Mouse (Mus musculus): ENCODE data around the gene Rgr. TPM values are rescaled to one million over a fixed set of nuclear protein-coding genes. Genes with fewer than 3 reads are reported as not detected.
"Not testable (repeated sequence)": the region's sequence is repeated elsewhere in the genome, so short reads cannot be mapped to it uniquely, and the experiment has no call there.

Gene Rgr
- polyA plus RNA-seq, 1 experiment = not detected

DNA sequence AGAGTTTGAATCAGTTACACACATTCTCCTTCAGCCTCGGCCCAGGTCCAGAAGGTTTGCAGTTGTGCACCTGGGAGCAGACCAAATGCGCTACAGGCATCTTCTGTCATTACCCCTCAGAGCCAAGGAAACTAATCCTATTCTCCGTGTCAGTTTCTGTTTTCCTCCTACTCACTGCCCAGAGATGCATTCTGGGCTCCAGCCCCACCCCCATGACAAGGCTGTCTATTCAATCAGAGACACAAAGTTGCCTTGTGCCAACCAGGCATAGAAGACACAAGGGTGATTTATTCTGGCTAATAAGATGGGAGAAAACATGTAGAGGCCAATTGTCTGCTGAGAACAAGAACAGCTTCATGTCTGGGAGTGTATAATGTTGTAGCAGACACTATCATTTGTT, 35.1 kb downstream of the Rgr start:
- H3K79me3 ChIP-seq (ENCODE audit: low read depth) = no peaks in the 10 kb centered on the region
- TF ChIP-seq MAX (IDR thresholded peaks at IDR 0.05) (no peak), USF1 (IDR thresholded peaks at IDR 0.05; ENCODE audit: low read depth) (no peak)

DNA sequence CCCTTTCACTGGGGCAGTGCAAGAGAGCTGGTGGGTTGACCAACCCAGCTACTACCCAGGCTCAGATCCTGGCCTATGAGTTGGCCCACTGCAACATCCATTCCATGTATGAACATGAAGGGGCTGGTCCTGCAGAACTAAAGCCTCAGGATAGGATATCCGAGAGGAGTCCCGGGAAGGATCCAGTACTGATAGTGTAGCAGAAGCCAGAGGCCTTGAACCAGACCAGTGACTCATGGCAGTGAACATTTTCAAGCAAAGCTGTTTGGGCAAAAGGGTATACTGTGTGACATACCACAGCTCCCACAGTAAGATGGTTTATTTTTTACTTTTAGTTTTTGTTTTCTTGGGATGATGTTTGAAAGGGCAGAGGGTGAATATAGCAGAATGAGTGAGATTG, 39.1 kb downstream of the Rgr start:
- Histone ChIP-seq H3K79me3 (ENCODE audit: low read depth) (no peaks in the 10 kb centered on the region), H3K36me3 (ENCODE audit: control insufficient read depth, insufficient read depth) (no peaks in the 10 kb centered on the region), H3ac (ENCODE audit: control insufficient read depth, insufficient read length, low read depth) (no peak overlapping the region), H3K27me3 (ENCODE audit: control insufficient read depth, insufficient read depth, insufficient read length) (no peaks in the 10 kb centered on the region), H3K79me2 (ENCODE audit: control insufficient read depth, insufficient read depth) (no peaks in the 10 kb centered on the region), H3K4me3 (ENCODE audit: insufficient read depth, poor library complexity, severe bottlenecking) (no peak overlapping the region)
- TF ChIP-seq MYOG (IDR thresholded peaks at IDR 0.05; ENCODE audit: control insufficient read depth, extremely low read depth, insufficient read length) = no peak
- TF ChIP-seq CEBPB (IDR thresholded peaks at IDR 0.05; ENCODE audit: low read depth) = no peak
- TF ChIP-seq USF1 (IDR thresholded peaks at IDR 0.05; ENCODE audit: low read depth) = no peak
- TF ChIP-seq CTCF (IDR thresholded peaks at IDR 0.05; ENCODE audit: control insufficient read depth, insufficient read depth, insufficient read length) = no peak
- TF ChIP-seq MAX (IDR thresholded peaks at IDR 0.05) = no peak
- TF ChIP-seq FOSL1 (IDR thresholded peaks at IDR 0.05; ENCODE audit: insufficient read depth, low read length, poor library complexity, severe bottlenecking) = no peak
- TF ChIP-seq MYOD1 (IDR thresholded peaks at IDR 0.05; ENCODE audit: control insufficient read depth, insufficient read length, low read depth) = no peak

More for the DNA sequence above, 35.1 kb downstream of the Rgr start:
- no peaks in the 10 kb centered on the region for H3K36me3 ChIP-seq (ENCODE audit: control insufficient read depth, insufficient read depth)
- H3K79me2 ChIP-seq (ENCODE audit: control insufficient read depth, insufficient read depth) = no peaks in the 10 kb centered on the region
- no peak overlapping the region for H3K4me3 ChIP-seq (ENCODE audit: insufficient read depth, poor library complexity, severe bottlenecking)
- no peak overlapping the region for H3ac ChIP-seq (ENCODE audit: control insufficient read depth, insufficient read length, low read depth)
- no peaks in the 10 kb centered on the region for H3K27me3 ChIP-seq (ENCODE audit: control insufficient read depth, insufficient read depth, insufficient read length)

DNA sequence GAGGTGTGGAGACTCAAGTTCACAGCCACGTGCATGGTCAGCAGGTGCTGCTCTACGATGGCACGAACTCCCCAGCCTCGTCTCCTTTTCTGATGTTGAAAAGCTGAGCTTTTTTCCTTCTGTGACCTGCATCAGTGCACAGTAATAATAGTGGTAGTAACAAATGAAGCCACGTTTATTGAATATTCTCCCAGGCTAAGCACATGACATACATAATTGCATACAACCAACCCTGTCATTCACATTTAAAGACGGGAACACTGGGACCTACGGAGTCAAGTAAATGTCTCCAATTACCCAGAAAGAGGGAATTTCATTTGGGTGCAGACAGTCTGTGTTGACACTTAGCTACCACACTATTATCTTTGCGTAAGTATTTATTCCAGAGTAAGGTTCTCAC, 42.3 kb downstream of the Rgr start:
- H3ac ChIP-seq (ENCODE audit: control insufficient read depth, insufficient read length, low read depth) = no peak overlapping the region
- H3K79me2 ChIP-seq (ENCODE audit: control insufficient read depth, insufficient read depth) = no peaks in the 10 kb centered on the region
- no peaks in the 10 kb centered on the region for H3K27me3 ChIP-seq (ENCODE audit: control insufficient read depth, insufficient read depth, insufficient read length)
- no peak overlapping the region for H3K4me3 ChIP-seq (ENCODE audit: insufficient read depth, poor library complexity, severe bottlenecking)
- no peaks in the 10 kb centered on the region for H3K79me3 ChIP-seq (ENCODE audit: low read depth)
- TF ChIP-seq USF1 (IDR thresholded peaks at IDR 0.05; ENCODE audit: low read depth) = no peak
- TF ChIP-seq MYOD1 (IDR thresholded peaks at IDR 0.05; ENCODE audit: control insufficient read depth, insufficient read length, low read depth) = no peak
- no peak for TF ChIP-seq FOSL1 (IDR thresholded peaks at IDR 0.05; ENCODE audit: insufficient read depth, low read length, poor library complexity, severe bottlenecking)
- TF ChIP-seq MYOG (IDR thresholded peaks at IDR 0.05; ENCODE audit: control insufficient read depth, extremely low read depth, insufficient read length) = no peak
- no peaks in the 10 kb centered on the region for H3K36me3 ChIP-seq (ENCODE audit: control insufficient read depth, insufficient read depth)

DNA sequence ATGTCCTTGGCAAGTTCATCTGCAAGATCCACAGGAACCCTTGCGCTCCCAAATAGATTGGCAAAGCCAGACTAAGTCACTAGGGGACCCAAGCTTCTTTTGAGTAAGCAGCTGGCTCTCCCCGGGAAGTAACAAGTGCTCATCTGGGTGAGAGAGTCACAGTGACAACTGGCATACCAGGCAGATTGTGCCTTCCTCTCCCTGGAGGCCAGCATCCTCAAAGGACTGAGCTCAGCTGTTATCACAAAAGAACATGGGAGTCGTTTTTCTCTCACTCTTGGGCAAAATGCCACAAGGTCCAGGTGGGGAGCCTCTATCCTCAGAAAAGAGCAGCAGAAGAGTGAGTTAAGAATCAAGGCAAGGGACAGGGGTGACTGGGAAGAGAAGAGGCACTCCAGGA, 42.9 kb downstream of the Rgr start:
- Histone ChIP-seq H3K27me3 (ENCODE audit: control insufficient read depth, insufficient read depth, insufficient read length) (no peaks in the 10 kb centered on the region), H3K36me3 (ENCODE audit: control insufficient read depth, insufficient read depth) (no peaks in the 10 kb centered on the region)

DNA sequence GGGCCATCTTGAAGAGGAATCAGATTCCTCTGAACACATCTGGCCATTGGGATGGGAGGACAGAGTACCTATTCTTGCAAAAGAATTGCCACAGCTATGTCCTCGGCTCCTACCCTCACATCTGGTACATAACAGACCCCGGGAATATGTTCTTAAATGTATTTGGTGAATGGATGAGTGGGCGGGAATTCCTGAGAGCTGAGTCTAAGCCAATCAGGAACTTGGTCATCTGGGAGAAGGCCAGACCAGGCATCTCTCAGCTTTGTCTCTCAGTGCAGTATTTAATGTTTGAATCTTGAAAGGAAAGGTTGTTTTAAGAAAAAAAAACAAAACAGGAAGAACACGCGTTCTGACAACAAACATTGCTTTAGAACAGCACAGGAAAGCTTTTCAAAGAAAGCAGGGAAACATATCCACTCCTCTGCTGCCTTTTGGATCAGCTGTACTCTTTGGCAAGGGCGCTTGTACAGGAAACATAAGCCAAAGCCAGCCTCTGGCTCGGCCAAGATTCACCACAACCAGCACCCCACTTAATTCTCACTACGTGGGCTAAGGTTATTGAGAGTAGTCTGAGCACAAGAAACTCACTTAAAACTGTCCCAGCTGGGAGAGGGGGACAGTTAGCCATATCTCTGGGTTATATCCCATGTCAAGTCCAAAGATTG, 45.2 kb downstream of the Rgr start:
- Histone ChIP-seq H3K79me3 (ENCODE audit: low read depth) (no peaks in the 10 kb centered on the region), H3K27me3 (ENCODE audit: control insufficient read depth, insufficient read depth, insufficient read length) (no peaks in the 10 kb centered on the region), H3ac (ENCODE audit: control insufficient read depth, insufficient read length, low read depth) (no peak overlapping the region), H3K4me3 (ENCODE audit: insufficient read depth, poor library complexity, severe bottlenecking) (no peak overlapping the region), H3K36me3 (ENCODE audit: control insufficient read depth, insufficient read depth) (no peaks in the 10 kb centered on the region), H3K79me2 (ENCODE audit: control insufficient read depth, insufficient read depth) (no peaks in the 10 kb centered on the region)
- no peak for TF ChIP-seq MYOD1 (IDR thresholded peaks at IDR 0.05; ENCODE audit: control insufficient read depth, insufficient read length, low read depth)
- TF ChIP-seq FOSL1 (IDR thresholded peaks at IDR 0.05; ENCODE audit: insufficient read depth, low read length, poor library complexity, severe bottlenecking) = no peak
- TF ChIP-seq USF1 (IDR thresholded peaks at IDR 0.05; ENCODE audit: low read depth) = no peak
- TF ChIP-seq CEBPB (IDR thresholded peaks at IDR 0.05; ENCODE audit: low read depth) = no peak
- no peak for TF ChIP-seq MAX (IDR thresholded peaks at IDR 0.05)
- no peak for TF ChIP-seq CTCF (IDR thresholded peaks at IDR 0.05; ENCODE audit: control insufficient read depth, insufficient read depth, insufficient read length)
- no peak for TF ChIP-seq MYOG (IDR thresholded peaks at IDR 0.05; ENCODE audit: control insufficient read depth, extremely low read depth, insufficient read length)

More for the DNA sequence above, 42.9 kb downstream of the Rgr start:
- no peak for TF ChIP-seq CTCF (IDR thresholded peaks at IDR 0.05; ENCODE audit: control insufficient read depth, insufficient read depth, insufficient read length)
- TF ChIP-seq CEBPB (IDR thresholded peaks at IDR 0.05; ENCODE audit: low read depth) = no peak
- no peak for TF ChIP-seq USF1 (IDR thresholded peaks at IDR 0.05; ENCODE audit: low read depth)
- no peak for TF ChIP-seq MYOG (IDR thresholded peaks at IDR 0.05; ENCODE audit: control insufficient read depth, extremely low read depth, insufficient read length)
- TF ChIP-seq FOSL1 (IDR thresholded peaks at IDR 0.05; ENCODE audit: insufficient read depth, low read length, poor library complexity, severe bottlenecking) = no peak
- no peak for TF ChIP-seq MAX (IDR thresholded peaks at IDR 0.05)
- no peak for TF ChIP-seq MYOD1 (IDR thresholded peaks at IDR 0.05; ENCODE audit: control insufficient read depth, insufficient read length, low read depth)
- no peak overlapping the region for H3K4me3 ChIP-seq (ENCODE audit: insufficient read depth, poor library complexity, severe bottlenecking)
- no peak overlapping the region for H3ac ChIP-seq (ENCODE audit: control insufficient read depth, insufficient read length, low read depth)
- no peaks in the 10 kb centered on the region for H3K79me3 ChIP-seq (ENCODE audit: low read depth)
- no peaks in the 10 kb centered on the region for H3K79me2 ChIP-seq (ENCODE audit: control insufficient read depth, insufficient read depth)

DNA sequence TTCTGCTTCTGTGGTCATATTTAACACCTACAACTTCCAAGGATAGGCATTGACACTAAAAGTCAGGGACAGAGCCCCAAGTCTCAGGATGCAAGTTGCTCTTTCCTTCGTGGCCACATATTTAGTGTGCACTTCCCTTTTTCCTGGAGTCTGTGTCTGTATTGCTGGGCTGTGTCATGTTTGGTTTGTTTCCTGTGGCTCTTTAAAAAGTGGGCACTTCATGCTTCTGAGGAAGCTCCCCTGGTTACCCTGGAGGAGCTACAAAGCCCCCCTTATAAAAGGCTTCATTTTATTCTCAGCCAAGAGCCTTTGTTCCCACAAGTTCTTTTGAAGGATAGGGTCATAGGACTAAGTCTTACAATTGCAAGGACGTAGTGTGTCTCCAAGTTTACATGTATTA, 45.9 kb downstream of the Rgr start:
- H3K4me3 ChIP-seq (ENCODE audit: insufficient read depth, poor library complexity, severe bottlenecking) = no peak overlapping the region
- no peaks in the 10 kb centered on the region for H3K79me2 ChIP-seq (ENCODE audit: control insufficient read depth, insufficient read depth)
- no peak overlapping the region for H3ac ChIP-seq (ENCODE audit: control insufficient read depth, insufficient read length, low read depth)
- H3K36me3 ChIP-seq (ENCODE audit: control insufficient read depth, insufficient read depth) = no peaks in the 10 kb centered on the region
- no peaks in the 10 kb centered on the region for H3K27me3 ChIP-seq (ENCODE audit: control insufficient read depth, insufficient read depth, insufficient read length)
- TF ChIP-seq FOSL1 (IDR thresholded peaks at IDR 0.05; ENCODE audit: insufficient read depth, low read length, poor library complexity, severe bottlenecking) (no peak), MAX (IDR thresholded peaks at IDR 0.05) (no peak), CEBPB (IDR thresholded peaks at IDR 0.05; ENCODE audit: low read depth) (no peak), USF1 (IDR thresholded peaks at IDR 0.05; ENCODE audit: low read depth) (no peak), CTCF (IDR thresholded peaks at IDR 0.05; ENCODE audit: control insufficient read depth, insufficient read depth, insufficient read length) (no peak), MYOG (IDR thresholded peaks at IDR 0.05; ENCODE audit: control insufficient read depth, extremely low read depth, insufficient read length) (no peak), MYOD1 (IDR thresholded peaks at IDR 0.05; ENCODE audit: control insufficient read depth, insufficient read length, low read depth) (no peak)
- no peaks in the 10 kb centered on the region for H3K79me3 ChIP-seq (ENCODE audit: low read depth)

DNA sequence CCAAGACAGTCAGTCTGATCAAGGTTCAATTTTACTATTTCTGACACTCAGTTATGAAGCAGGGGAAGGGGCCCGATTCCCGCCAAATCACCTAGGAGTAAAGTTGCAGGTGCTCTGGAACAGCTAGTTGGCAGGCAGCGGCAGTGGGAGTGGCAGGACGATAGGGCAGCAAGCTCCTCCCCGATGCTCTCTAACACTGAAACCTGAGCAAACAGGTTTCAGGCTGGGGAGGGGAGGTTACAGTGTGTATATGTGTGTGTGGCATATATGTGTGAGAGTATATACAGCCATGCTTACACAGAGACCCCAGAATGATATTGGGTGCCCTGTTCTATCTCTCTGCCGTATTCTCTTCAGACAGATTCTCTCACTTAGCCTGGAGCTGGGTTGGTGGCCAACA, 48.0 kb downstream of the Rgr start:
- H3K36me3 ChIP-seq (ENCODE audit: control insufficient read depth, insufficient read depth) = not testable (repeated sequence)

More for the DNA sequence above, 48.0 kb downstream of the Rgr start:
- H3K4me3 ChIP-seq (ENCODE audit: insufficient read depth, poor library complexity, severe bottlenecking); H3ac ChIP-seq (ENCODE audit: control insufficient read depth, insufficient read length, low read depth); H3K79me3 ChIP-seq (ENCODE audit: low read depth); H3K79me2 ChIP-seq (ENCODE audit: control insufficient read depth, insufficient read depth); H3K27me3 ChIP-seq (ENCODE audit: control insufficient read depth, insufficient read depth, insufficient read length): not testable (repeated sequence)
